Mouse (Mus musculus): ENCODE measurements around the gene Elavl4.

GRCm38 (mm10) chr4:110177263-110177662 lies 174.4 kb downstream of the Elavl4 start:
- TF ChIP-seq POLR2A (IDR thresholded peaks at IDR 0.05; ENCODE audit: borderline replicate concordance, insufficient read depth, low read length) (no peak), CTCF (IDR thresholded peaks at IDR 0.05; ENCODE audit: borderline replicate concordance, insufficient read depth, low read depth, low read length) (no peak)

Data from cerebellum, adult 2 months (tissue).